Mouse (Mus musculus): ENCODE data around the gene Arpc1a.
A peak's percentile ranks its signal among the peaks of the same experiment; 100 is the strongest.

The Arpc1a gene

DNA sequence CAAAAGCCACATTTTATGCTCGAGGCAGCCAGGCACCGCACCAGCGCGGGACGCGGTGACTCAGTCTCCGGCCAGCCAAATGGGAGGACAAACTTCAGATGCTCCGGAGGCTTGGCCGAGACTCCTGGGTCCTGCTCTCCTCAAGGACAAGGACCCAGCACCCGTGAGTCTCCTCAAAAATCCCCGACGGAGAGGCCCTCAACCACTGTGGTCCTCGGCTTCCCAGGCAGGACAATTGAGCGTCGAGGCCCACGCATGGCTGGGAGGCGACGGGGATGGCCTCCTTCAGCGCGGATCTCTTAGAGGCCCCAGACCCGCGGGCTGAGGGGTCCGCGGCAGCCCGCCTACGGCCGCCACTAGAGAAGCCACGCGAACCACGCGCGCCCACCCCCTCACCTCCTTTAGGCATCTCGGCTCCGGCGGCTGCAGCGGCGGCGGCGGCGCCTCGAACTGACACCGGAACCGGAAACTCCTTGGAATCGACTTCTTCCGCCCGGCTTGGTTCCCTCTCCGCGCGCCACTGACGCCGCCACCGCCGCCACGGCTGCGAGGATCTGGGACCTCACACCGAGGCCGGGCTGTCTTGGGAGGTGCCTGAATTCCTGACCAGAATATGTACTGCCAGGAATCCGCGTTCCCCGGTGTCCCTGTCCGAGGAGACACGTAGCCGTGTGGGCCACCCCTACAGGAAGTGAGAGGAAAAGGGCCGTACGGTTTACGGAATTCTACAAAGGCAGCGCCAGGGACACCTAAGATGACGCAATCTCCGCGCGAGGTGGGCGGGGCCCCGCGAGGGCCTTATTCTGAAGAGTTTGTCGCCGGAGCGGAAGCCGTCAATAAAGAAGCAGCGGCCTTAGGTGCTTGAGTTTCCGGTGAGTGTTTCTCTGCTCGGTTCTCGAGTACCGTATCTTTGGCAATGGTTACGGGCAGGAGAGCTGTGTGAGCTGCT lies 56.2 kb downstream of the Arpc1a start, which contains the start of the genes Pdap1 and Bud31:
TSS of gene Pdap1 (minus strand) at position 668 of the 949 bp plus-strand sequence.
TSS of gene Bud31 (plus strand) at position 792 of the 949 bp plus-strand sequence.
- peak; percentile 84 for DNase-seq (ENCODE audit: low read depth)

DNA sequence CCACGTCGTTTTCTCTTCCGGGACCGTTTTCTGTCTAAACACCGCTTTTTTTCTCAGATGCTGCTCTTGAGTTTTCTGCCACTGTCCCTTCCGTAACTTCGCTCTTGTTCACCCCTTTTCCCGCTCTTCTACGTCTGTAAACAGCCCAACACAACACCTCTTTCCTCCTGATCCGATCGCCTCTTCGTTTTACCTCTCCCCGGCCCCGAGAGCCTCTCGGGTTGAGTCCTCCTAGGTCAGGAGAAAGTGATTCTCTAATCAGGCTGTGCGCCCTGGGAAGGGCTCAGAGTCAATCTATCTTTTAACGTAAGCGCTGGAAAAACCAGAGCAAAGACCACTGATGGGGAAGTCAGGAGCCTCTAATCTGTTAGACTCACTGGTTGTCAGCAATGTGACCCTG lies 57.0 kb downstream of the Arpc1a start:
- no peak for DNase-seq (ENCODE audit: low read depth)

DNA sequence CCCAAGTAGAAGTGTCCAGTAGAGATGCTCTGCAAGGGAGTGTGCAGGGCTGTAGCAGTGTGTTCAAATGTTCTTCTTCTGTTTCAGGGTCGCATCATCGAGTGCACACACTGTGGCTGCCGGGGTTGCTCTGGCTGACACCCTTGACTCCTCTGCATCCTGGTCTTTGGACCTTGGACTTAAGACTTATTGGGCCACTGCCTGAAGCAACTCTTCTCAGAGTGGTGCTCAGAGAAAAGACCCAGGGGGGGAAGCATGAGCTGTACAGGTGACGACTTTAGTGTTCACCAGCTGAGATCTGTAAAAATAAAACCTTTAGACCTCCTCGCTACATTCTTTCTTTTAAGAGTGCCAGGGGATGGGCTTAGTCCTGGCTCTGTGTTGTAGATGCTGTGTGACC lies 64.1 kb downstream of the Arpc1a start:
- no peak for DNase-seq (ENCODE audit: low read depth)

DNA sequence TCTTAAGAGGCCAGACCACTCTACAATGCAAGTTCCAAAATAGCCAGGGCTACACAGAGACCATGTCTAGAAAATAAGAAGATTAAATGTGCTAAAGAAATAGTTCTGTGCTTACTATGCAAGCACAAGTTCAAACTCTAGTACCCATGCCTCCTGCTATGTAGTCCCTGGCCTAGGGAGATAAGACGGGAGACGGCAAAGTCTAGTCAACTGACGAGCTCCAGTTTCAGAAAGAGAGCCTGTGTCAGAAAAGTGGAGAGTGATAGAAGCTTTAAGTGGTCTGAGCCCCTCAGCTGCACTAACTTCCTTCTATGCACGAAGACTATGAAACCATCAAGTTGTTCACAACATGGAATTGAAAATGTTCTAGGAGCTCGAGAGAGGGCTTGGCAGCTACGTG lies 65.7 kb downstream of the Arpc1a start:
- no peak for DNase-seq (ENCODE audit: low read depth)

DNA sequence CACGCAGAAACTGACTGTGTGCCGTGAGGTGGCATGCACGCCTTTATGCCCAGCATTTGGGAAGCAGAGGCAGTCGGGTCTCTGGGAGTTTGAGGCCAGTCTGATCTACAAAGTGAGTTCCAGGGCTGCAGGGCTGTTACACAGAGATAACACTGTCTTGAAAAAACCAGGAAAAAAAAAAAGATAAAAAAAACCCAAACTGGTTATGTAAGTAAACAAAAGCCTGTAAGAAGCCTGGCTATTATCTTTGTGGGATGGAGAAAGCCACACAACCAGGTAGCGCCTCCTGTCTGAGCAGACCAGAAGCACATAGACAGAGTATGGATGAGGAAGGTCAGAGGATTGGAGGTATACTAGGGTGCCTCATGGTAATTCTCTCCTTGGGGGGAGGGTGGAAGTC lies 69.1 kb downstream of the Arpc1a start:
- no peak for DNase-seq (ENCODE audit: low read depth)

All from c-Kit-positive CD71-negative TER-119-negative erythroid progenitor cells, embryonic 14.5 days (primary cell).